Mouse (Mus musculus): ENCODE measurements around the gene Lamtor3. TPM values are rescaled to one million over a fixed set of nuclear protein-coding genes. Genes with fewer than 3 reads are reported as not detected.

Lamtor3 gene
- polyA plus RNA-seq, 2 experiments: 77.4 to 109 TPM

GRCm38 (mm10) chr3:137941555-137941954 lies 23.2 kb downstream of the Lamtor3 start:
- no peaks in the 10 kb centered on the region for H3K9me3 ChIP-seq (ENCODE audit: control insufficient read depth, low read length)
- no peak for DNase-seq (ENCODE audit: low spot score)
- no peaks in the 10 kb centered on the region for H3K4me1 ChIP-seq (ENCODE audit: control insufficient read depth, insufficient read depth, low read length)
- no peak overlapping the region for H3K27ac ChIP-seq (replicated peaks; ENCODE audit: low read depth, low read length)
- H3K4me3 ChIP-seq (replicated peaks; ENCODE audit: low read length): no peak overlapping the region
- H3K36me3 ChIP-seq (ENCODE audit: control insufficient read depth, insufficient read depth, low read length): no peaks in the 10 kb centered on the region
- H3K4me2 ChIP-seq (replicated peaks; ENCODE audit: low read depth, low read length, severe bottlenecking): no peak overlapping the region
- no peaks in the 10 kb centered on the region for H3K27me3 ChIP-seq (ENCODE audit: control insufficient read depth, insufficient read depth, low read length)
- no peak for TF ChIP-seq POLR2A (IDR thresholded peaks at IDR 0.05; ENCODE audit: borderline replicate concordance, extremely low read depth, insufficient read depth, insufficient read length)
- no peak for ATAC-seq (ENCODE audit: low FRiP score, low read depth)
- no peak overlapping the region for H3K9ac ChIP-seq (ENCODE audit: low read depth, low read length, severe bottlenecking)

DNA sequence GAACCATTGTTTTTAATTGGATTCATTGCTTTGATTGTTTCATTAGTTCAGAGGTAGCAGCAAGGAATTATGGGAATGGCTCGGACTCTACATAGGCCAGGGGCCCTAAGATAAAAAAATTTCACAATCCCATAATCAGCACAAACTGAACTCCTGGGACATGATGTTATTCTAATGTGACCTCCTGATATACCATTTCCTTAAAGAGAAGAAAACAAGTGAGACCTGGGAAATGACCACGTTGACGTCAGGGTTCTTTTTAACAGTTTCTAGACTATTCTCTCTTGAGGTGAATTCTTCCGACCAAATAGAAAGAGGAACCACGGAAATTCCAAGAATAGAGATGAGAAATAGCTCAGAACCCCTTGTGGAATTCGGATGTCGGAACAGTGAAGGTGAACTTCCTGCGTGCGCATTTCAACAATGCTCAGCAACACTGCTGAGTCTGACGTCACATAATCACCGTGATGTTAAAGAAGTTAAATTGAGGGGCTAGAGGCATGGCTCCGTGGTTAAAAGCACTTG lies 23.9 kb downstream of the Lamtor3 start:
- Histone ChIP-seq H3K4me2 (replicated peaks; ENCODE audit: low read depth, low read length, severe bottlenecking) (no peak overlapping the region), H3K9ac (ENCODE audit: low read depth, low read length, severe bottlenecking) (no peak overlapping the region), H3K4me3 (replicated peaks; ENCODE audit: low read length) (no peak overlapping the region), H3K36me3 (ENCODE audit: control insufficient read depth, insufficient read depth, low read length) (no peaks in the 10 kb centered on the region), H3K9me3 (ENCODE audit: control insufficient read depth, low read length) (no peaks in the 10 kb centered on the region), H3K27ac (replicated peaks; ENCODE audit: low read depth, low read length) (no peak overlapping the region), H3K4me1 (ENCODE audit: control insufficient read depth, insufficient read depth, low read length) (no peaks in the 10 kb centered on the region), H3K27me3 (ENCODE audit: control insufficient read depth, insufficient read depth, low read length) (no peaks in the 10 kb centered on the region)
- no peak for ATAC-seq (ENCODE audit: low FRiP score, low read depth)
- WGBS: 88% methylated on average over 12 of the region's 12 CpGs
- TF ChIP-seq POLR2A (IDR thresholded peaks at IDR 0.05; ENCODE audit: borderline replicate concordance, extremely low read depth, insufficient read depth, insufficient read length): no peak
- DNase-seq (ENCODE audit: low spot score): no peak

DNA sequence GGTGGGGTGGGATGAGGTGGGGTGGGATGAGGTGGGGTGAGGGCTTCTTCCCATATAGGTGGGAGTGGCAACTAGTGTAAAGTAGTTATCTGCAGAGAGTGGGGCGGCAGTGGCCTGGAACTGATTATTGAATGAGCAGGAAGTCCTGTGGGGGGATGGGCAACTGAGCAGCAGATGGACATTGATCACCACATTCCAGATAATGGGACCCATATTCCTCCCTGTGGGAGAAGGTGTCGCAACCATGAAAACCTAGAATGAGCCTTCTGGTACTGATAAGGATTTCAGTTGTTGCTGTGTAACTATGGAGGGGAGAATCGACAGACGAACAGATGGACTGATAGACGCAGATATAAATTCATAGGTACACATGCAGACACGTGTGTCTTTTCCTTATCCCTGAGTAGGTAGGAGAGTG lies 25.4 kb downstream of the Lamtor3 start:
- ATAC-seq (ENCODE audit: low FRiP score, low read depth) (no peak), DNase-seq (ENCODE audit: low spot score) (no peak)
- no peaks in the 10 kb centered on the region for H3K27me3 ChIP-seq (ENCODE audit: control insufficient read depth, insufficient read depth, low read length)
- no peak overlapping the region for H3K4me3 ChIP-seq (replicated peaks; ENCODE audit: low read length)
- WGBS: 62% methylated on average over 6 of the region's 6 CpGs
- no peak overlapping the region for H3K4me2 ChIP-seq (replicated peaks; ENCODE audit: low read depth, low read length, severe bottlenecking)
- no peaks in the 10 kb centered on the region for H3K9me3 ChIP-seq (ENCODE audit: control insufficient read depth, low read length)
- H3K27ac ChIP-seq (replicated peaks; ENCODE audit: low read depth, low read length): no peak overlapping the region
- H3K36me3 ChIP-seq (ENCODE audit: control insufficient read depth, insufficient read depth, low read length): no peaks in the 10 kb centered on the region
- no peaks in the 10 kb centered on the region for H3K4me1 ChIP-seq (ENCODE audit: control insufficient read depth, insufficient read depth, low read length)
- no peak for TF ChIP-seq POLR2A (IDR thresholded peaks at IDR 0.05; ENCODE audit: borderline replicate concordance, extremely low read depth, insufficient read depth, insufficient read length)
- no peak overlapping the region for H3K9ac ChIP-seq (ENCODE audit: low read depth, low read length, severe bottlenecking)

GRCm38 (mm10) chr3:137946827-137947226 lies 28.5 kb downstream of the Lamtor3 start:
- no peak for TF ChIP-seq POLR2A (IDR thresholded peaks at IDR 0.05; ENCODE audit: borderline replicate concordance, extremely low read depth, insufficient read depth, insufficient read length)
- H3K4me2 ChIP-seq (replicated peaks; ENCODE audit: low read depth, low read length, severe bottlenecking): no peak overlapping the region
- no peak for DNase-seq (ENCODE audit: low spot score)

DNA sequence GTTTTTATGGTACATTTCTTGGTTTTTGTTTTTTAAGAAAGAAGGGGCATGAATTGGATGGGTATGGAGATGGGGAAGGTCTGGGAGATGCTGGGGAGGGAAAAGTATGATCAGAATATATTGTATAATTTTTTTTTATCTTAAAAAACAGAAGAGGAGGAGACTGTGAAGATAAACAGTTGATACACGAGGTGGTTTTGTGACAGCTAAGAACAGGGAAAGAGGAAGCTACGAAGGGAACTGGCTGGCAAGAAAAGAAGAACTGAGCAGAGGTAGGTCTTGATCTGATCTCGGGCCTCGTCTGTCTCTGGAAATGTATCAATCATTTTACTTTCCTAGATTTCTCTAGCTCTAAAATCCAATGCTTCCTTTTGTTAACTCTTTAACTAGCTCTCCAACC lies 29.2 kb downstream of the Lamtor3 start:
- Histone ChIP-seq H3K4me2 (replicated peaks; ENCODE audit: low read depth, low read length, severe bottlenecking) (no peak overlapping the region), H3K9ac (ENCODE audit: low read depth, low read length, severe bottlenecking) (no peak overlapping the region), H3K27ac (replicated peaks; ENCODE audit: low read depth, low read length) (no peak overlapping the region), H3K9me3 (ENCODE audit: control insufficient read depth, low read length) (no peaks in the 10 kb centered on the region), H3K36me3 (ENCODE audit: control insufficient read depth, insufficient read depth, low read length) (no peaks in the 10 kb centered on the region), H3K27me3 (ENCODE audit: control insufficient read depth, insufficient read depth, low read length) (no peaks in the 10 kb centered on the region), H3K4me3 (replicated peaks; ENCODE audit: low read length) (no peak overlapping the region), H3K4me1 (ENCODE audit: control insufficient read depth, insufficient read depth, low read length) (0 out of 2 replicates have a peak, but pooled peaks cover 5% of the 10 kb centered on the region)
- DNase-seq (ENCODE audit: low spot score): no peak
- 86% methylated on average over 4 of the region's 4 CpGs for WGBS
- no peak for TF ChIP-seq POLR2A (IDR thresholded peaks at IDR 0.05; ENCODE audit: borderline replicate concordance, extremely low read depth, insufficient read depth, insufficient read length)
- no peak for ATAC-seq (ENCODE audit: low FRiP score, low read depth)

More at GRCm38 (mm10) chr3:137946827-137947226, 28.5 kb downstream of the Lamtor3 start:
- Histone ChIP-seq H3K9me3 (ENCODE audit: control insufficient read depth, low read length) (no peaks in the 10 kb centered on the region), H3K4me3 (replicated peaks; ENCODE audit: low read length) (no peak overlapping the region), H3K4me1 (ENCODE audit: control insufficient read depth, insufficient read depth, low read length) (0 out of 2 replicates have a peak, but pooled peaks cover 2% of the 10 kb centered on the region), H3K36me3 (ENCODE audit: control insufficient read depth, insufficient read depth, low read length) (no peaks in the 10 kb centered on the region), H3K27ac (replicated peaks; ENCODE audit: low read depth, low read length) (no peak overlapping the region), H3K27me3 (ENCODE audit: control insufficient read depth, insufficient read depth, low read length) (no peaks in the 10 kb centered on the region), H3K9ac (ENCODE audit: low read depth, low read length, severe bottlenecking) (no peak overlapping the region)
- 89% methylated on average over 3 of the region's 3 CpGs for WGBS
- no peak for ATAC-seq (ENCODE audit: low FRiP score, low read depth)
